Mouse (Mus musculus): ENCODE data around the gene Rp9. TPM values are rescaled to one million over a fixed set of nuclear protein-coding genes. Genes with fewer than 3 reads are reported as not detected.
A peak's percentile ranks its signal among the peaks of the same experiment; 100 is the strongest.

Rp9 gene
- polyA plus RNA-seq, 1 experiment from 2014 or later = 95.2 TPM

GRCm38 (mm10) chr9:22372760-22373159 is 96.8 kb downstream of the Rp9 start:
- no peak overlapping the region for H3K9ac ChIP-seq (ENCODE audit: low read depth, low read length)
- no peak for ATAC-seq
- peaks cover 55% of the 10 kb centered on the region for H3K36me3 ChIP-seq (ENCODE audit: control insufficient read depth, insufficient read depth)
- H3K27ac ChIP-seq (ENCODE audit: low read depth, low read length) = no peak overlapping the region; the same call in 1 of the 2 replicates
- no peaks in the 10 kb centered on the region for H3K4me1 ChIP-seq (replicated peaks; ENCODE audit: control insufficient read depth, insufficient read depth, low read length)
- H3K27me3 ChIP-seq (replicated peaks; ENCODE audit: control insufficient read depth, insufficient read depth, low read length) = no peaks in the 10 kb centered on the region
- TF ChIP-seq CTCF (IDR thresholded peaks at IDR 0.05; ENCODE audit: low read depth) = peak; percentile 52
- H3K4me3 ChIP-seq (ENCODE audit: low read depth, low read length) = no peak overlapping the region
- no peaks in the 10 kb centered on the region for H3K9me3 ChIP-seq (ENCODE audit: control insufficient read depth)
- H3K4me2 ChIP-seq (replicated peaks; ENCODE audit: low read depth) = no peak overlapping the region
- WGBS = 98% methylated on average over 4 of the region's 4 CpGs

DNA sequence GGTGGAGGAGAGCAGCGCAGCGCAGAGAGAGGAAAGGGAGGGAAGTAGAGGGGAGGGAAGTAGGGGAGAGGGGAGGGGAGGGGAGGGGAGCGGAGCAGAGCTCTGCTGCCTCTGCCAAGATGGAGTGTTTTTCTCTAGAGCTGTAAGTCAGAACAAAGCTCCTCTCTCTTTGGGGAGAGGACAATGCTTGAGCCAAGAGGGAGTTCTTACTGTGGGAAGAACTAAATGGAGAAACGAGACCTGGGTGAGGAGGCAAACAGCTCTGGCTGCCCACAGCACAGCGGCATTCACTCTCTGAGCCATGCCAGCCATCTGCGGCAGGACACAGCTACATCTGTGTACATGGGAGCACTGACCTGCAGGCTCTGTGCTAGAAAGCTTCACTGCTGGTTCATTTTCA is 101.5 kb downstream of the Rp9 start:
- 76% methylated on average over 6 of the region's 6 CpGs for WGBS
- no peak overlapping the region for H3K9ac ChIP-seq (ENCODE audit: low read depth, low read length)
- no peak for TF ChIP-seq CTCF (IDR thresholded peaks at IDR 0.05; ENCODE audit: low read depth)

DNA sequence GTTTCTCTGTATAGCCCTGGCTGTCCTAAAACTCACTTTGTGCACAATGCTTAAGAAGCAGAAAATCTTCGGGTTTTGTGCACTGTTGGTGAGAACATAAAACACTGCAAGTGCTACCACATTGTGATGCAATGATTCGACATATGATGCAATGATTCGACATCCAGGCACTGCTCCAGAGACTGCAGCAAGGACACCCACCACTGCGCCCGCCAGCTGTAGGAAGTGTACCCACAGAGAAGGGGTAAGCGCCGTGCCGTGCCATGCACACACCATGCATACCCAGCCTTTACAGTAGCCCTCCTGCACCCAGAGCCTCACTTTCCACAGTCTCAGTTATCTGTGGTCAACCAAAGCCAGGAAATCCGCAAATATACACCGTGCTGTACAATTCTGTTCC is 102.9 kb downstream of the Rp9 start:
- Histone ChIP-seq H3K9me3 (ENCODE audit: control insufficient read depth) (no peaks in the 10 kb centered on the region), H3K4me1 (replicated peaks; ENCODE audit: control insufficient read depth, insufficient read depth, low read length) (no peaks in the 10 kb centered on the region), H3K4me2 (replicated peaks; ENCODE audit: low read depth) (no peak overlapping the region), H3K36me3 (ENCODE audit: control insufficient read depth, insufficient read depth) (peaks cover 49% of the 10 kb centered on the region), H3K27ac (ENCODE audit: low read depth, low read length) (no peak overlapping the region), H3K27me3 (replicated peaks; ENCODE audit: control insufficient read depth, insufficient read depth, low read length) (no peaks in the 10 kb centered on the region), H3K4me3 (ENCODE audit: low read depth, low read length) (no peak overlapping the region), H3K9ac (ENCODE audit: low read depth, low read length) (no peak overlapping the region)
- no peak for TF ChIP-seq CTCF (IDR thresholded peaks at IDR 0.05; ENCODE audit: low read depth)
- ATAC-seq = no peak
- 94% methylated on average over 10 of the region's 10 CpGs for WGBS

More for the DNA sequence above, 101.5 kb downstream of the Rp9 start:
- H3K36me3 ChIP-seq (ENCODE audit: control insufficient read depth, insufficient read depth) = peaks cover 49% of the 10 kb centered on the region
- no peak overlapping the region for H3K4me2 ChIP-seq (replicated peaks; ENCODE audit: low read depth)
- H3K27ac ChIP-seq (ENCODE audit: low read depth, low read length) = no peak overlapping the region
- no peak overlapping the region for H3K4me3 ChIP-seq (ENCODE audit: low read depth, low read length)
- ATAC-seq = no peak
- H3K27me3 ChIP-seq (replicated peaks; ENCODE audit: control insufficient read depth, insufficient read depth, low read length) = no peaks in the 10 kb centered on the region
- H3K9me3 ChIP-seq (ENCODE audit: control insufficient read depth) = no peaks in the 10 kb centered on the region
- no peaks in the 10 kb centered on the region for H3K4me1 ChIP-seq (replicated peaks; ENCODE audit: control insufficient read depth, insufficient read depth, low read length)

DNA sequence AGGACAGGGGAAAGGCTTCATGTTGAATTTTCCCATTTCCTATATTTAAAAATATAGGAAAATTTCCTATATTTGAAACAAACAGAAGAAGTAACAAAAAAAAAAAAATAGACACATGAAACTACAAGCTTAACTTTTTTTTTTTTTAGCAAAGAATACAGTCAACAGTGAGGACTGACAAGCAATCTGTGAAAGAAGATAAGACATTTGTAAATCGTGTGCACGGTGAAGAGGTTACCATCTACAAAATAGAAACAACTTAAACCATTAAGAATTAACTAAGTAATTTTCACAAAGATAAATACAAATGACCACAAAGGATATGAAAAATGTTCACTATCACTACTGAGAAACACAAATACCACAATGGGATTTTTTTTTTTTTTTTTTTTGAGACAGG is 103.3 kb downstream of the Rp9 start:
- H3K36me3 ChIP-seq (ENCODE audit: control insufficient read depth, insufficient read depth) = peaks cover 48% of the 10 kb centered on the region
- no peak for TF ChIP-seq CTCF (IDR thresholded peaks at IDR 0.05; ENCODE audit: low read depth)
- WGBS = 88% methylated on average over 2 of the region's 2 CpGs

More for the DNA sequence above, 103.3 kb downstream of the Rp9 start:
- Histone ChIP-seq H3K4me2 (replicated peaks; ENCODE audit: low read depth) (no peak overlapping the region), H3K27ac (ENCODE audit: low read depth, low read length) (no peak overlapping the region), H3K4me3 (ENCODE audit: low read depth, low read length) (no peak overlapping the region), H3K4me1 (replicated peaks; ENCODE audit: control insufficient read depth, insufficient read depth, low read length) (no peaks in the 10 kb centered on the region), H3K9ac (ENCODE audit: low read depth, low read length) (no peak overlapping the region), H3K9me3 (ENCODE audit: control insufficient read depth) (no peaks in the 10 kb centered on the region), H3K27me3 (replicated peaks; ENCODE audit: control insufficient read depth, insufficient read depth, low read length) (no peaks in the 10 kb centered on the region)
- no peak for ATAC-seq

Other genes with a start within 250 kb of the Rp9 start
- 12.6 and 14.4 TPM in 2 replicates for gene Zfp809, start 244.0 kb downstream of the Rp9 start, polyA plus RNA-seq (2015; fragmentation: Nextera tagmentation; extraction: Ambion mirVana)
- gene Zfp599, start 209.8 kb downstream of the Rp9 start, polyA plus RNA-seq (2015; fragmentation: Nextera tagmentation; extraction: Ambion mirVana) = 1.3 and 1.5 TPM in 2 replicates
- 7.7 and 8.4 TPM in 2 replicates for gene Zfp810, start 162.1 kb downstream of the Rp9 start, polyA plus RNA-seq (2015; fragmentation: Nextera tagmentation; extraction: Ambion mirVana)
- 9.9 and 10.9 TPM in 2 replicates for gene Anln, start 80.6 kb downstream of the Rp9 start, polyA plus RNA-seq (2015; fragmentation: Nextera tagmentation; extraction: Ambion mirVana)
- gene 9530077C05Rik, start 58.2 kb downstream of the Rp9 start, polyA plus RNA-seq (2015; fragmentation: Nextera tagmentation; extraction: Ambion mirVana) = 1.8 and 2.0 TPM in 2 replicates
- gene Gm17545, start 15.5 kb downstream of the Rp9 start, polyA plus RNA-seq (2015; fragmentation: Nextera tagmentation; extraction: Ambion mirVana) = not detected in 2 replicates
- gene Bbs9, start 6.0 kb upstream of the Rp9 start, polyA plus RNA-seq (2015; fragmentation: Nextera tagmentation; extraction: Ambion mirVana) = 4.9 and 5.8 TPM in 2 replicates

All from intestine, postnatal 0 days (tissue).